Mouse (Mus musculus): Measurements from ENCODE around the gene Cops7b.
"Not testable (repeated sequence)": the region's sequence is repeated elsewhere in the genome, so short reads cannot be mapped to it uniquely, and the experiment has no call there.

The Cops7b gene

DNA sequence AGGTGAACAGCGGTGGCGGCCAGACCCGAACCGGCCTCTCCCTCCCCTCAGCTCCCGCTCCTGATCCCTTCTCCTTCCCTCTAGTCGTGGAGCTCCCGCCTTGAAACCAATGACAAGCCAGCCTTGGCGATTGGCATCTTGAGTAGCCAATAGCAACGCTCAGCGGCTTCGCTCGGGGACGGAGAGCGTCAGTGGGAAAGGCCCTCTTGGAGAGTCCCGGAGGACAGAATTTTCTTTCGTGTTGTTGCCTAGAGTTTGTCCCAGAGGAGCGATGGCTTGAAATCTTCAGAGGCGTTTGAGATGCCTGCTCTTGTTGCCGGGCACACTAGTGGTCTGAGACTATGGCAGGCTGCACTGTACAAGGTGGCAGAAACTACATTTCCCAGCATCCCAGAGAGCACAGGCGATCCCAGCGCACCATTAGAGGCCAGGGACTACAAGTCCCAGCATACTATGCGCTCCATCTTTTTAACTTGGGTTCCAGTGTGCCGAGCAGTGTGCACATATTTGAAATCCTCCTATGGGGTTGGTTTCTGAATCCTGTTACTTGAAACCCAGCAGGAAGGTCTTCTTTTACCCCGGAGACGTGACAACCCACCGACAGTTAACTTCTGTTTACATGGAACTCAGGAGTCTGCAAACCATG, at the start of gene Cops7b, which contains the start of gene Pde6d:
Gene Cops7b (plus strand): TSS at position 454 of the 646 bp plus-strand sequence.
Gene Pde6d (minus strand): TSS at position 179 of the 646 bp plus-strand sequence.
- DNase-seq, result peak; percentile 95

DNA sequence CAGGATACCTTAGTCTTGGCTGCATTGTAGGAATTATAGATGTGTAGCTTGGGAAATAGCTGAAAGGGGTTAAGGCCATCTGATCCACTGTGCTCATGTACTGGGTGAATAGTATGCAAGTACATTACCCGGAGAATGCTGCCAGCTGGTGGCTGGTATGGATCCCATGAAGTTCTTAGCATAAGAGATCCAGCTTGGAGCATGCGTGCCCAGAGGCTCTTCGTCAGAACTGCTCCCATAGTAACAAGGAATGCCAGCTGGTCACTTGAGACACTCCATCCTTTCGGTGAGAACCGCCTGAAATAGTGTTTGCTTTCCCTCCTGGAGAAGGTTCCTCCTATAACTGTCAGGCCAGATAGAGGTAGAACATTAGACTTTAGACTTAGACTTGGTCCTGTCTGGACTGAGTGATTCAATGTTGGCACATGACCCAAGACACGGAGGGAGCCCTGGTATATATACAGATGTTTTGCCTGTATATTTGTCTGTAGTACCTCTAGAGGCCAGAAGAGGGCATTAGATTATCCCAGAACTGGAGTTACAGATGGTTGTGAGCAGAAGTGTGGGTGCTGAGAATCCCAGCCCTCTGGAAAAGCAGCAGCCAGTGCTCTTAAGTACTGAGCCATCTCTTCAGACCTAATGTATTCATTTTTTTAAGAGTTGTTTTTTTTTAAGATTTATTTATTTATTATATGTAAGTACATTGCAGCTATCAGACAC, 49.1 kb upstream of the Cops7b start:
- peak; percentile 43 for DNase-seq

DNA sequence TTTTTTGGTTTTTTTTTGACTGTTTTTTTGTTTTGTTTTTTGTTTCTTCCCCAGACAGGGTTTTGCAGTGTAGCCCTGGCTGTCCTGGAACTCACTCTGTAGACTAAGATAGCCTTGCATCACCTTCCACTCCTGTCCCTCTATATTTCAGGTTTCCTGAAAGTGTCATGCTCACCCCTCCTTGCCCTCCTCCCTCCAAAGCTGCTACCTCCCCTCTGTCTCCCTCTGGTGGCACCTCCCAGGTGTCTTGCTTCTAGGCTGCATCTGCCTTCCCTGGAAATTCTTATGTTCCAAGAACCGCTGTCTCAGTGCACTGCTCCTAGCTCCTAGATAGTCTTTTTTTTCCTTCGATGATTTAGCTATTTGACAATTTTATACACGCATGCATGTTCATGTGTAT, 44.3 kb upstream of the Cops7b start:
- no peak for DNase-seq

DNA sequence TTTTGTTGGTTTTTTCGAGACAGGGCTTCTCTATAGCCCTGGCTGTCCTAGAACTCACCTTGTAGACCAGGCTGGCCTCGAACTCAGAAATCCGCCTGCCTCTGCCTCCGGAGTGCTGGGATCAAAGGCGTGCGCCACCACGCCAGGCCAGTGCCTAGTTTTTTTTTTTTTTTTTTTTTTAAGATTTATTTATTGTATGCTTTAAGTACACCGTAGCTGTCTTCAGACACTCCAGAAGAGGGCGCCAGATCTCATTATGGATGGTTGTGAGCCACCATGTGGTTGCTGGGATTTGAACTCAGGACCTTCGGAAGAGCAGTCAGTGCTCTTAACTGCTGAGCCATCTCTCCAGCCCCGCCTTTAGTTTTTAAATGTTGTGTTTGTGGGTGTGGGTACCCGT, 43.1 kb upstream of the Cops7b start:
- DNase-seq, result not testable (repeated sequence)

DNA sequence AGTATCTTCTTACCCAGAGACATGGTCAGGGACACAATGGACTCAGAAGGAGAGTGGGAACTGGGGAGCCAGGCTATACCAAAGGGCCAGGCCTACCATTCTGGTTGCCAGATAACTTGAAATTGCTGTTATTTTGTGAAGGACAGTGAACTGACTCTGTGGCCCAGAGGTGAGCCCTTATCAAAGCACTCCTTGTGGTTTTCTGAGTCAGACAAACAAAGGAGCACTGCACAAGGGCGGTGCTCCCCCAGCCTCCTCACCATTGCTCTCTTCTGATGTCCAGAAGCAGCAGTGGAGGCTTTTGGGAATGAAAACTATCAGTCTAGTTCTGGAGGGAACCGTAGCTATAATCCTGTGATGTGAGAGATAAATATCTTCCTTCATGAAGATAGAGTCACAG, 40.1 kb upstream of the Cops7b start:
- DNase-seq, result no peak

DNA sequence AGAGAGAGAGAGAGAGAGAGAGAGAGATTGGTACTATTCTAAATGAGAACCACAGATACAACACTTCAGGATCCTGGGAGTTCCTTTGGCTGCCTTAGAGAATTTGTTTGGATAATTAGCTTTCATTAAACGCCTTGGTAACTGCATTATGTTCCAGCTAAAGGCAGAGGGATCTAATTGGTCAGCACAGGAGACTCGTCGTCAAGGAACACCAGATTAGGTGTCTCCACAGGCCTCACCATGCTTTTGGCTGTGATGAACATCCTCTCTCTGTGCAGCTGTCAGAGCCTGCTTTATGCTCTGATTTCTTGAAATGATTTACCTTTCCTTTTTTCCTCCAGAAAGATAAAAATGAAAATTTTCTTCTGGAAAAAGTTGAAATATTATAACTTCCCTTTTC, 35.9 kb upstream of the Cops7b start:
- no peak for DNase-seq

DNA sequence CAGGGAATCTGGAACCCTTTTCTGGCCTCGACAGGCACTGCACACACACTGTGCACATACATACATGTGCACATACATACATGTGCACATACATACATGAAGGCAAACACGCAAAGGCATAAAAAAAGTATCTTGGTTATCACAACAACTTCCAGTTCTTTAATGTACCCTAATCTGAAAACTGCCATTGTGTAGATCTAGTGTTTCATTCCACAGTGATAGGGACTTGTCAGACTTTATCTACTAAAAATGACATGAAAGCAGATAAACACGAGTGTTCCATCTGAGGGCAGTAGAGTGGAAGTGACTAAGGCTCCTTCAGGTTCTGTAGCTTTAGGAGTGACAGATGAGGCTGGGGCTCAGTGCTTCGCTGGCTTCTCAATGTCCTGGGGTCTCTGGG, 31.4 kb upstream of the Cops7b start:
- DNase-seq, result no peak

DNA sequence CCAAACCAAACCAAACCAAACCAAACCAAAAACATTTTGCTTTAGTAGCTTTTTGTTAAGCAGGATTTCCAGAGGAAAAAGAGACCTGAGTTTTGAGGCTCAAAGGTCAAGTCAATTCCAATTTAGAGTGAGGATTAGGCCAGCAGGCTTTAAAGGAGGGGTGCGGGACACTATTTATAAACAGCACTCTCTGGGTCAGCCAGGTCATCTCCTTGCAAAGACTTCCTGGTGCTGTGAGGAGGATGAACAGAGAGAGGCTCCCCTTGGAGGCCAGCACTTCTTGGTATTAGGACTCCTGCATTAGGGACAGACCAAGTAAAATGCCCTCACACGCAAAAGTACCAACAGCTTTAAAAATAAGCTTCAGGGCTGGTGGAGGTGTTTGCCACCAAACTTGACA, 30.8 kb upstream of the Cops7b start:
- no peak for DNase-seq

DNA sequence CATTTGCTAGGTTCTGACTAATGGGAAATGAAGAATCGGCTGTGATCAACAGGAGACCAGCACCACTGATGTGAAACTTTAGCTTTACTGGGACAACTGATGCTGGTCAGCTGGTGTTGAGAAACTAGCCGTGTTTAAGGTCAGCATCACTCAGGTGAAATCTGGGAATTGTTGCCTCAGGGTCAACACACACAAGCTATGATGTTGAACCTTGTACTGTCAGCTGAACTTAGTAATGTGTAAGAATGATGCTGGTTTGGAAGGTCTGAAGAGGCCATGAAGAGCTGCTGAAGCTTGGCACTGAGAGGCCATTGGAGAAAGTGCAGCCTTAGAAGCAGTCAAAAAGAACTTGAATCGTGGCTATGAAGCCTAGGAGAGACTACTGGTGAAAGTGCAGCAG, 27.0 kb upstream of the Cops7b start:
- DNase-seq, result no peak

DNA sequence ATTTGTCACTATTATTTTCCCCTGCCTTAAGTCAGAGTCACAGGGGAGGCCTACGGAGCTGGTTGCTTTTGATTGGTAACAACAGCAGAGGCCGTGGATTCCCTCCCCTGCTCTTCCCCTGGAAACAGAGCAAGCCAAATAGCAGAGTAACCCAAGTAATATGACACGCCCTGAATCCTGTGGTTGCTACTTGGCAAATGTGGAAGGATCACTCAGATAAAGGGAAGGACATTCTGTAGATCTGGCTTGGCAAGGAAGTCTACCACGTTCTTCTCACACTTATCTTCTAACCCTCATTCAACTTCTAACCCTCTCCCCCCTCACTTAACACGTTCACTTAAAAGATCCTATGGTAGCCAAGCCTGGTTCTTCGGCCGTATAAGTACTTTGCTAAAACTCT, 24.8 kb upstream of the Cops7b start:
- DNase-seq, result no peak

DNA sequence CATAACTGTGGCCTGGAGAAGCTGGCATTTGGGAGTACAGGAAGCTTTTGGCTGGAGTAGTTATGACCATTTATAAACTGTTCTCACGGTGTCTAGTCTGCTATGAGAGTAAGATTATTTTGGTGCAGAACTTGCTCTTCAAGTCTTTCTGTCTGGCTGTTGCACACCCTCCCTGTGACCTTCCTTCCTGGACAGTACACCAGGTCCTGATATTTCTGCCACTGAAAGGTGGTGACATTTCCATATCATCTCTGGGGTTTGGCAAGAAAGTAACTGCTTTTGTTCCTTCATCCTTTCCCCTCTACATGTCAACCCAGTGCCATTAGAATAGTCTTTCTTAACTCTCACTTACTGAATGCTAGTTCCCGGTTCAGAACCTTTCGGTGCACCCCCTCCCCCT, 23.5 kb upstream of the Cops7b start:
- no peak for DNase-seq

DNA sequence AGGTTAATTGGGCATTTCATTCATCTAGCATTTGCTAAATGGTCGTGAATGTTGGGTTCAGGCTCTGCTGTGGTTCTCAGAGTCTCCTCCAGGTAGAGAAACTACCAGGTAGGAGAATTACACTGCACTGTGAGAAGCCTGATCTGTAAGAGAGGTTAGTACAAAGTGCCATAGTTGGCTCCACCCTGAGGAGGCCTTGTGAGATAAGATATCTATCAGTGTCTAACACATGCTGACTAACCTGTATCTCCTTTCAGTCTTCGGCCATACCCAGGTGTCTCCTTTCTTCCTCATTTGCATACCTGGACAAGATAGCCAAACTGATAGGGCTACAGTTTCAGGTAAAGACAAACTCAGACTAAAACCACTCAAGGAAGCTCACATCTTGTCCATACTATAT, 20.0 kb upstream of the Cops7b start:
- no peak for DNase-seq

DNA sequence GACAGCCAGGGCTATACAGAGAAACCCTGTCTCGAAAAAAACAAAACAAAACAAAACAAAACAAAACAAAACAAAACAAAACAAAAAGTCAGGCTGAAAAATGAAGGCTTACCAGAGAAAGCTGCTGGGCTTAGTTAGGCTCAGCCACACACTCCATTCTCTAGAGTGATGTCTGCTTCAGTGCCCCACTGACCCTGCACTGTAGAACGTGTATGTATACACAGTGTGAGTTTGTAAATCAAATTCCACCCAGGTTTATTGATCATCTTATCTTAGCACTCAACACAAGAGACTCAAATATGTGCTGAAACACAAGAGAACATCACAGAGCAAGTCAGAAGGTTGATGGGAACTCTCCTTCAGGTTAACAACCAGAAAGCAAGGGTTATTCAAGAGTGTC, 14.3 kb upstream of the Cops7b start:
- no peak for DNase-seq

DNA sequence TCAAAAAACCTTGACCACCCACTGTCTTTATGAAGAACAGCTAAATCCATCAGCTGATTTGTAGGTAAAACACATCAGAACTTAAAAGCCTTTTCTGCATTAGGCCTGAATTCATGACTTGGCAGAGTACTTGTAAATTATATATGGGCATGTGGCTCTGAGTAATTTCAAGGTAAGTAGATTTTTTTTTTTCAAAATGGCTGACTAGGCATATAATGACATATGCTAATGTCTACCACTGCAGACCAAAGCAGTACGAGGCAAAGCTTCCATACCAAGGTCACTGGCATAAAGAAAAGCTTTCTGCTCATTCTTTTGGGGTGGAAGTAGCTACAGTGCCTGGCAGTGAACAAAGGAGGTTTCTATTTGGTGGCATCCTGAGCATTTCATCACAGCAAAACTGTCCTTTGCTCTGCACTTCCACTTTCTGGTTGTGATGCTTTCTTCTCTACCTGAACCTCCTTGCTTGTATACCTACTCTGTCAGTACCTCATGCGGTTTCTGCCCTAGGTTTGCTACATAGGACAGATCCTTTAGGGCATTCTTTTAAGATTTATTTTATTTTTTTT, 13.3 kb upstream of the Cops7b start:
- no peak for DNase-seq

DNA sequence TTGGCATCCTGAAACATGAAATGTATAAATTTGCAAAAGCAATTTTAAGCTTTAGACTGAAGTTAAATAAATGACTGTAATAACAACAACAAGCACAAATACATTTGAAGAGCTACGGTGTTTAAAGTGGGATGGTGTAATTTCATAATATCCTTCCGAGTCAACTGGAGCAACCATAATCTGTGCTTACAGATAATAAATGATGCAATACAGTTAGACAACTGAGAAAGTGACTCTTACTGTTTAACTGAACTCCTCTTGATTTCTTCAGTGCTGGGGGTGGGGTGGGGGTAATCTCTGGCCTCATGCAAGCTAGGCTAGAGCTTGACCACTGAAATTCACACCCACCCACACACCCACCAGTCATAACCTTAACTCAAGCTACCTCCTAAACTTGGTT, 11.3 kb upstream of the Cops7b start:
- no peak for DNase-seq

DNA sequence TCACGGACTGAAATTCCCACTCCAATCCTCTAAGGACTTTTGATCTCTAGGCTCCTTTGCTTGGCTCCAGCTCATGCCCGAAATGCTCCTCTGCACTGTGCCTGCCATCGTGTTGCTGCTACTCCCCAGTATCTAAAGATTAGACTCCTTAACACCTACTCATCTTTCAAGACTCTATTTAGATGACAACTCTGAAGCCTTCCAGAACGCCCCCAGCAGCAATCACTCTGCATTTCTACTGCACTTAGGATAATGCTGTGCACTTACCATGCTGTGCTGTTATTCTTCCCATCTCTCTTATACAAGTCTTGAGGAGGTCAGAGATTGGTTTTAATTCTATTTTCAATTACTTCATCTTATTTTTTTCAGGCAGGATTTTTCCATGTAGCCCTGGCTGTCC, 10.8 kb upstream of the Cops7b start:
- DNase-seq, result no peak

DNA sequence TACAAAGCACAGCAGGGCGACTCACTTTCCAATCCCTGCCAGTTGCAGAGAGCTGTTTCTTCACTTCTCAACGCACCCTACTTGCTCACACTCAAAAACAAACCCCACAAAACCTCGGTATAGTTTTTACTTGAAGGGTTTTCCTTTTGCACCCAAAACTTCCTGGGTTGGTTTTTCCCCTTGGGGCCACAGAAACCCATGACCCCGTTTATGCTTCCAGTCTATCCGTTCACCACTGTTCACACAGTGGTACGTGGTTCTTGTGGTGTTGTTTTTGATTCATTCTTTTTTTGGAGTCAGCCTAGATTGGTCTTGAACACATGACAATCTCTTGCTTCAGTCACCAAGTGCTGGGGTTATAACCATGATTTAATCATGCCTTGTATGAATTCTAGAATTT, 2.3 kb upstream of the Cops7b start:
- no peak for DNase-seq

DNA sequence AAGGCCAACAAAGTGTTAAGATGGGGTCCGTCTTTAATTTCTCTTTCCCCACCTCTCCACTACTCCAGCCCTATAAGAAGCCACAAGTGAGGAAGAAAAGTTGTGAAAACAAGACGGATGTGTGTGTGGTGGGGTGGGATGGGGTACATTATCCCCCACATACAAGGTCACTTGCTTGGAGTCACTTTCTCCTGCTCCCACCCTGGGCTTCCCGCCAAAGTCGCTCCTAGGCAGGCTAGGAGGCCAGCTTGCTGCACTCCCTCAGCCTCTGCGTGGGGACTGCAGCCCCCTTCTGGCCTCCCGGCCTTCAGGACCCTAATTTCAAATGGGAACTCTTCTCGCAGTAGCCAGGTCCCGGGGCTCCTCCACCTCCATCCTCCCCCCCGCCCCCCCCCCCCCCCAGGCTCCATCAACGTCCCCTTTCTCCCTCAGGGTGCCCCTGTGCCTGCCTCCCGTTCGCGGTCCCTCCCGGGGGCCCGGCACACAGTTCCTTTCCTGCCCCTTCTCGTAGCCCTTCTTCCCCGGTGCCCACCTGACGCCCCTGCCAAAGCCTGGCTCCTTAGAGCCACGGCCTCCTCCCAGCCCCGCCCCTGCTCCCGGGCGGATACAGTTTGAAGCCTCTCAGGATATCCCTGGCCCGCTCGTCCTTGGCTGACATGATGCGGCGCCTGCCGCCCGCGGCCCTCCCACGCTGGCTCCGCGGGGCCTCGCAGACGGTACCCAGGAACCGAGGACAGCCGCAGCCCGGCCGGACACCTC, 833 bp upstream of the Cops7b start:
- peak; percentile 71 for DNase-seq

DNA sequence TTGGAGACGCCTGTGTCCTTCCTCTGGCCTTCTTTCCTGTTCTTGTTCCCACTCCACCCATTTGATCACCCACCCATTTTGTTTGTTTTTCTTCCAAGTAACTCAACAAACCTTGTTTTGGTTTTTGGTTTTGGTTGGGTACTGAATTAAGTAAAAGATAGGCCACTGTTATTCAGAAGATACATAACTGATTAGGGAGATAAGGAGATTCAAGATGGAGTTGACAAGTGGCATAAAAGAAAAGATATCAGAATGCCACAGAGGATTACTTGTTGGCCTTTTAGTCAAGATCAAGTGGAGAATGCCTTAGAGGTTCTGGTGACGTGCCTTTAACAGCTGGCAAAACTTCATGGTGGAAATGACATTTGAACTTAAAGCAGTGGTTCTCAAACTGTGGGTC, 1.0 kb downstream of the Cops7b start:
- DNase-seq, result no peak

DNA sequence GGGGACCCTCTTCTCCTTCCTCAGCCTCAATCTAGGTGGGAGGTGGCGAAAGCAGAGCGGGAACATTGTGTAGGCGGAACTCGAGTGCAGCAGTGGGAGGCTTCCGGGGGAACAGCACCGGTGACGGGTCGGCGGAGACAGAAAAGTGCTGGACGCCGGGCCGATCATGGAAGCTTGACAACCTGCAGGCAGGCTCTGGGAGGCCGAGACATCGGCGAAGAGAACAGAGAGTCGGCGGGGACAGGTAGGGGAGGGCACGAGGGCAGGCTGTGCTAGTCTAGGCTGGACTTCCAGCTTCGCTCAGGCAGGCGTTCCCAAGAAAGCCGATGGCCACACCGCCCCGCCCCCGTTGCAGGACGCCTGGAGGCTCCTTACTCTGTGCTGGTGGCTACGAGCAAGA, 4.3 kb downstream of the Cops7b start:
- peak; percentile 71 for DNase-seq

DNA sequence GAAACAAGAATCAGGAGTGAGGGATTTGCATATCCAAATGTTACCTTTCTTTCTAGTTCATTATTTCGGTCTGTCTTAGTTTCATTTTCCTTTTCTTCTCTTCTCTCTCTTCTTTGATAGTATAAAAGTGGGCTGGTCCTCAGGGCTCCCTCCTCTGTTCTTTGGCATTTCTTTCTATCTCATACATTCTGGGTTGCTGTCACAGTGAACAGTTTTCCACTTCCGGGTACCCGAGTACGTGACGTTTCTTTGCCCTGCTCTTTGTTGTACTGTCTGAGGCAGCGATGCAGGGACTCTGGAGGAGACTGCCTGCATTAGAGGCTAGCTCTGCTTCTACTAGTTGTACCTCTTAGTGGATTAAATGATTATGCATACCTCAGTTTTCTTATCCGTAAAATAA, 11.8 kb downstream of the Cops7b start:
- DNase-seq, result no peak

DNA sequence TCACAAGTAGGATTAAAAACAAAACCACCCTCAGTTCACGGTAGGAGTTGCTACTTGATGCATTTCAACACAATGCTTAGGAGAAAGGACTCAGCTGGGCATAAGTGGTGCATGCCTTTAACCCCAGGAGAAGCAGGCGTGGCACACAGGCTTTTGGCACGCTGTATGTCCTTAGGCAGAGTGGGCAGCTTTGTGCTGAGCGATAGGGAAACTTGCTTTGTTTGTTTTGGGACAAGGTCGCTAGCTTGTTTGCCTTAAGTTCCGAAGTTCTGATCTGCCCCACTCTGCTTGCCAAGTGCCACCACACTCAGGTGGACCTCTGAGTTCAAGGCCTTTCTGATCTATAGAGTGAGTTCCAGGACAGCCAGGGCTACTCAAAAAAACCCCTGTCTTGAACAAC, 12.6 kb downstream of the Cops7b start:
- no peak for DNase-seq

DNA sequence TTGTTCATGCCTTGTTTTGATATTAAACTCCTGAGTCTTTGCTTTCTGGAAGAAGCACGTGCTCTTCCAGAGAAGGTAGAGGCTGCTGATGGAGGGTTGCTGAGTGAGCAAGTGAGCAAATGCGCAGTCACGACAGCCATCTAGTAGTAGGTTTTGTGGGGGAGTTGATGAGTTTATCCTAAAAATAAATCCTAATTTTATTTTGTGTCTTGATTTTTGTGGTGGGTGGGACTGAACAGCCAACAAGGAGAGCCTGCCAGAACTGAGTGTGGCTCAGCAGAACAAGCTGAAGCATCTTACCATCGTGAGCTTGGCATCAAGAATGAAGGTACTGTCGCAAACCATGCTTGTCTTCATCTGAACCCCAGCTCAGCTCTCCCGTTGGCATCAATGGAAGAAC, 13.8 kb downstream of the Cops7b start:
- no peak for DNase-seq

DNA sequence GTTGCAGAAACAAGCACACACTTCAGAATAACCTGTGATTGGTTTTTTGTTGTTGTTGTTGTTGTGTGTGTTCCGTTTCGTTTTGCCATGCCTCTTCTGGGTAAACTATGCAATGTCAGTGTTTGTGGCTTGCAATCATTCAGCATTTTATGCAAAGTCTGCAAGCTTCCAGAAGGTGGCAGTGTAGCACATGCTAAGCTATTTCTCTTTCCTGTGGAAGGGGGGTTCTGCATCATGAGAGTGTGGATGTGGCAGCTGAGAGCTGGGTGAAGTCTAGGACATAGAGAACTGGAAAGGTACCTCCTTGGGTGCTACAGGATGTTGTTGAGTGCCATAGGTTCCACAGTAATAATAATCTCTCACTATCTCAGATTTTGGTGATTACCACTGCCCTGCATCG, 15.8 kb downstream of the Cops7b start:
- no peak for DNase-seq

Measured in cerebellum, adult 11-12 months (tissue).